Mouse (Mus musculus) testis, adult 2 months (tissue): ENCODE data around the gene Slc25a33.

ENCODE experiments used
- CTCF ChIP-seq: fragments of 200-500 bp; IDR thresholded peaks from 2 replicates; pipeline ENCODE4 v1.5.1; 2012; ENCODE audit warnings: low read depth, mild to moderate bottlenecking, inconsistent platforms, low read length, moderate library complexity; ENCODE audit not compliant: control insufficient read depth, insufficient read depth, insufficient replicate concordance
- POLR2A ChIP-seq: fragments of 200-500 bp; IDR thresholded peaks from 2 replicates; pipeline ENCODE4 v1.6.1; 2012; ENCODE audit warnings: low read depth, mild to moderate bottlenecking, inconsistent platforms, low read length, moderate library complexity; ENCODE audit not compliant: control insufficient read depth

GRCm38 (mm10) chr4:149808584-149809227, 34.6 kb upstream of the Slc25a33 start:
- no peak for TF ChIP-seq CTCF
- TF ChIP-seq POLR2A, result no peak
